Mouse (Mus musculus) lung, postnatal 14 days (tissue): Measurements from ENCODE around the gene Nsun4.

Experiments used
- DNase-seq: peaks from one replicate; pipeline ENCODE4 v3.0.0; 2021

Gene Nsun4

DNA sequence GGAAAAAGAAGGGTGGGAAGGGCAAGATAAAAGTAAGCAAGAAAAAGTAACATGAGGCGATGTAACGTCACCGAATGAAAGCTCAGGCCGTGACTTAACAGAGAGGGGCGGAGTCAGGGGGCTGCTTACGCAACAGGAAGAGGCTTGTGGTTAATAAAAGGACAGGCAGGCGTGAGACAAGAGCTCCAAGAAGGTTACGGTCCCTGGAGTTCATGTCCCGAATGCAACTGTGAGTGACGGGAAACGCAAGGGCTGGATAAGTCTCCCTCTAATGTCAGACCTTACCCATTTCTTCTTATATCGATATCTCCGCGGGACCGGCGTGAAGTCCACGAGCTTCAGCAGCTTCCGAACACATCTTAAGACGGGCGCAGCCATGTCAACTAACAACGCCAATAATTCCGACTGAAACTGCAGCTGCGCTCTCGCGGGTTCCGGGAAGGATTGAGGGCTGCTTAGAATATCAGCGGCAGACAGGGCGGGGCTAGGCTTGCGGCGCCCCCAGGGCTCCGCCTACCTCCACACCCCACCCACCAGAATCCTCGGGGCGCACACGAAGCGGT lies at the start of gene Nsun4:
Gene Nsun4 (minus strand): TSS at position 478 of the 563 bp plus-strand sequence.
- peak; percentile 91 for DNase-seq

GRCm38 (mm10) chr4:116100959-116101358 lies 47.3 kb upstream of the Nsun4 start:
- no peak for DNase-seq

DNA sequence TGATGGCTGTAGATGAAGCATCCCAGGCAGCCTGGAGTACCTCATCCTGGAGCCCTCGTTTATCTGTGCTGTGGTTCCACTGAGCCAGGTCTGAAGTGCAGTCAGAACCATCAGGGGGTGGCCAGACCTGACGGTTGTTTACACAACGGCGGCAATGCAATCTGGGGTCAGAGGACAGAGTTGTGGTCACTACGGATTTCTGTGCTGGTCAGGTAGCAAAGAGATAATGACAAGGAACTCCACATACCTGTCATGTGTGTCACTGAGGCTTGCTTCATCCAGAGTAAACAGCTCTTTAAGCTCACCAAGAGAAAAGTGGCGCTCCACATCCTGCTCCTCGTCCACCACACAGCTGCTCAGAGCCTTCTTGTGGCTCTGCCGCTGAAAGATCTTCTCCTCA lies 43.5 kb upstream of the Nsun4 start:
- no peak for DNase-seq

GRCm38 (mm10) chr4:116096291-116096690 lies 42.6 kb upstream of the Nsun4 start:
- no peak for DNase-seq

DNA sequence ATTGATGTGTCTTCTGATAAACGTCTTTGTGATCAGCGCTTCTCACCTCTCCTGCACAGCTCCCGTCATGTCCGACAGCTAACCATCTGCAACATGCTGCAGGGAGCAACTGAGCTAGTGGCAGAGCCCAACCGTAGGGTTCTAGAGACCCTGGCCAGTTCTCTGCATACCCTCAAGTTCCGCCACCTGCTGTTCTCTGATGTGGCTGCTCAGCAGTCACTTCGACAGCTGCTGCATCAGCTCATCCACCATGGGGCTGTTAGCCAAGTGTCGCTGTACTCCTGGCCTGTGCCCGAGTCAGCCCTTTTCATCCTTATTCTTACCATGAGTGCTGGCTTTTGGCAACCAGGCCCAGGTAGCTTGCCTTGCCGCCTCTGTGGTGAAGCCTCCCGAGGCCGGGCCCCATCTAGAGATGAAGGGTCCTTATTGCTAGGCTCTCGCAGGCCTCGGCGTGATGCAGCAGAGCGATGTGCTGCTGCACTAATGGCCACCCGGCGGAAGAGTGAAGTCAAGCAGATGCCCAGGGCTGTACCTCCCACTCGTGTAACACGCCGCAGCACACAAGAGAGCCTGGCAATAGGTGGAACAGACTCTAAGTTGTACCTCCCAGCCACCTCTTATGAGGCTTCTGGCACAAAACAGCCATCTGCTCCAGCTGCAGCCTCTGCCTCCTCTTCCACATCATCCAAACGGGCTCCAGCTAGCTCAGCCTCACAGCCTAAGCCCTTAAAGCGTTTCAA lies 35.0 kb upstream of the Nsun4 start:
- no peak for DNase-seq

DNA sequence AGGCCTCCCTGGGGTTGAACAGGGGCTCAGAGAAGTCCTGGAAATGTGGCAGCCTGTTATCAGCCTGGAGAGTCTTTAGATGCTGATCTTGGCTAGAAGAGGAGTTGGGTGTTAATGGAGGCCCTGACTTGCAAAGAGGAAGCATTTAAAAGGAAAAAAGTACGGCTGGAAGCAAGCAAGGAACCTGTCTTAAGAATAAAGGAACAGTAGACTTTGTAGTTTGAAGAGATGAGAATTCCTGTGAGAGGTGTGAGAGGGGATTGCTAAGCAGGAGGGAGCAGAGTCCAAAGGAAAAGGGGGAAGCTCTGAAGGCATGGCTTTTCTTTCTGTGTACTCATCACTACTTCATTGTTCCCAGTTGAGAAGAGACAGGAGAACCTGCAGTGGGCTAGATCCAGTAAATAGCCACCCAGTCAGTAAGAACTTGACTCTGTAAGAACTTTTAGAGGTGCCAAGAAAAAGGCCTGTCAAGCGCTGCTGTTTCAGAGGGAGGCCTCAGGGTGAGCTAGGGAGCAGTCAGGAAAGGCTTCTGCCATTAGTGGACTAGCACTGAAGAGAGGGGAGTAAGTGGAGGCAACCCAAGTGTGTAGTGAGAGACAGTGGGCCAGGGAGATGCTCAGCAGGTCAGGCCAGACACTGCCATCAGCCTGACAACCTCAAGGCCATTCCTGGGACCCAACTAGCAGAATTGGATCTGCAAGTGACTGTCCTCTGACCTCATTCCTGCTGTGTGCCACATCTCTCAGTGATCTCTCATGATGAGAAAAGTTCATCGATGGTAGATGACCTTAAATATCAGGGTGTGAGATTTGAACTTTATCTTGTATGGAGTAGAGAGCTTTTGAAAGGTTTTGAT lies 23.8 kb upstream of the Nsun4 start:
- DNase-seq = no peak

DNA sequence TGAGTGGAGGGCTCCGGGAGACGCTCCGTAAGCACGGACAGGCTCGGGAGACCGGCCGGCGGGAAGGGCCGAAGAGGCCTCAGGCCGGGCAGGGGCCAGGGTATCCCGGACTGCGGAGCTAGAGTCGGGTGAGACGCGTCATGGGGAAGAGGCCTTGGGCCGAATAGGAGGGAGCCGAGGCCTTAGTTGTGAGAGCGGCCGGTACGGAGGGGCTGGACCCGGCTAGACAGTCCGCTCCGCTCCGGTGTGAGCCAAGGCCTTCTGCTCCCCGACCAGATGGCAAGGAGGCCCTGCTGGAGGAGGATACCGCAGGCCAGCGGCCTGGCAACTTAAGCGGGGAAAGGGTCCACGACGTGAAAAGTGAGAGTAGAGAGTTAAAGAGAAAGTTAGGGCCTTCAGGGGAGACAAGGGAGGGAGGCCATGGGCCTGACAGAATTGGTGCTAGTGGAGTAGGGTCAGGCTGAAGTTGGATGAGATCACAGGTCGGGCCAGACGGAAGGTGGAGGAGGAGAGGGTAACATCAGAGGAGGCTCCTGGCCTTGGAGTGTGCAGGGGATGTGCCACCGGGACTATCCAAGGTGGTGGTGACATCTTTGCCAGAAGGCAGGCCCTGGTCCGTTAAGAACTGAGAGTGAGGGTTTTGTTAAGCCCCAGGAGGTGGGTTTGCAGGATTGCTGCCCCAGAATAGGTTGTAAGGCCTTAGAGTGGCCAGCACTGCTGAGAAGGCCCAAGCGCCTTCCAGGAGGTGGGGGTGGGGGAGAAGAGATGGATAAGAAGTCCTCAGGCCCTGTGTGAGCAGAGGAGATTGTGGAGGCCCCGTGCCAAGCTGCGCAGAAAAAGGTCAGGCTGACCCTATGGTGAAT lies 22.9 kb upstream of the Nsun4 start:
- peak; percentile 35 for DNase-seq

- peak; percentile 75 for DNase-seq
These were observed 22.1 kb upstream of the Nsun4 start for GRCm38 (mm10) chr4:116075631-116076368.

GRCm38 (mm10) chr4:116074861-116075620 lies 21.4 kb upstream of the Nsun4 start, which contains the start of the genes Uqcrh and Lrrc41:
TSS of gene Uqcrh (minus strand) at chr4:116075071.
TSS of gene Lrrc41 (plus strand) at chr4:116075269.
- peak; percentile 97 for DNase-seq

GRCm38 (mm10) chr4:116074145-116074675 lies 20.5 kb upstream of the Nsun4 start:
- no peak for DNase-seq

- DNase-seq = no peak
These were observed 19.5 kb upstream of the Nsun4 start for GRCm38 (mm10) chr4:116073146-116073545.

DNA sequence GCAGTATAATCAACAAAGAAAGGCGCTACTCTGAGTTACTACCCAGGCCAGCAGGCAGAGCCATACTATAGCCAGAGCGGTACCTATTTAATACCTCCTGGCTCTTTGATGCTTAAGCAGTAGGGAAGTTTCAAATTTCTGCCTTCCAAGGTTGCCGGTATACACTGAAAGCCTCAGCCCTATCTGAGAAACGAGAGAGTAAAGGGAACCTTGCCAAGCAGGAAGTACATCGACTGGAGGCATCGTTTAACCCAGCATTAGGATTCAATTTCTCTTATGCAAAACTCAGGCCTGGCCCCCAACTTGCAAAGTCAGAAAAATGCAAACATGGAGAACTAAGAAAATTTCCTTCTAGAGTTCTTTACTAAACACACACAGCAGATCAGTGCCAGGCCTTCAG lies 16.4 kb upstream of the Nsun4 start:
- DNase-seq = no peak

DNA sequence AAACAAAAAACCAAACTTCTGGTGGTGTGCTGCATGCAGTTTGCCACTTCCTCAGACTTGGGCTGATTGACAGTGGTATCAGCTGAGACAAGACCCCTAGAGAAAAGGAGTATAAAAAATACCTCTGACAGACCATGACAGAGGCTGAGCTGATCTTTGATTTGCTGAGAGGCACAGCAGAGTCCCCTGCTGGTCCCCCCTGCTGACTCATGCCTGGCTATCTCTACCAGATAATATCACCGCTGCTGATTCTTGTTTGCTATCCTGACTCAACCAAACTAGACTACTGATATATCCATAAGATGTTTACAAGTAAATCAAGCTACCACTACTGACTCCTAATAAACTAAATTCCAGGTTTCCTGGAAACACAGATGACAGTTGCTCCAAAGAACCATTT lies 10.2 kb upstream of the Nsun4 start:
- DNase-seq = no peak

DNA sequence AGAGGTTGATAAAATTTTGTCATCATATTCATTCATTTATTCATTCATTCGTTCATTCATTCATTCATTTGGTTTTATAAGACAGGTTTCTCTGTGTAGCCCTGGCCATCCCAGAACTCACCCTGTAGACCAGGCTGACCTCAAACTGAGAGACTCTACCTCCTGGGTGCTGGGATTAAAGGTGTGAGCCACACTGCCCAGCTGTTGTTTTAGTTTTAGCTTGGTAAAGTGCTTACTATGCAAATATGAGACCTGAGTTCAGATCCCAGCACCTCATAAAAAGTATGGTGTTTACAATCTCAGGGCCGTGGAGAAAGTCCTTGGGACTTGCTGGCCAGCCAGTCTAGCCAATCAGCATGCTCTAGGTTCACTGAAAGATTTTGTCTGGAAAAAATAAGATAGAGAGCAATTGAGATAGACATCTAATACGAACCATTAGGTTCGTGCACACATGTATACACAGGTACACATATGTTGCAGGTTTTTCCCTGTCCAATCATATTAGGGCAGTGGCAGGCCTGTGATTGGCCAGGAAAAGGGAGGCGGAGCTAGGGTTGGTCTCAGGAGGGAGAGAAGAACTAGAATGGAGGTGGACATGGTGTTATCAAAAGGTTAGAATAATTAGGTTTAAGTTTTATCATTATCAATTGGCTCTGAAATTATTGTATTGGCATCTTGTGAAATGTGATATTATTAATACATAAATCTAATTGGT lies 5.5 kb upstream of the Nsun4 start:
- DNase-seq = no peak

GRCm38 (mm10) chr4:116057559-116057958 lies 3.9 kb upstream of the Nsun4 start:
- no peak for DNase-seq

DNA sequence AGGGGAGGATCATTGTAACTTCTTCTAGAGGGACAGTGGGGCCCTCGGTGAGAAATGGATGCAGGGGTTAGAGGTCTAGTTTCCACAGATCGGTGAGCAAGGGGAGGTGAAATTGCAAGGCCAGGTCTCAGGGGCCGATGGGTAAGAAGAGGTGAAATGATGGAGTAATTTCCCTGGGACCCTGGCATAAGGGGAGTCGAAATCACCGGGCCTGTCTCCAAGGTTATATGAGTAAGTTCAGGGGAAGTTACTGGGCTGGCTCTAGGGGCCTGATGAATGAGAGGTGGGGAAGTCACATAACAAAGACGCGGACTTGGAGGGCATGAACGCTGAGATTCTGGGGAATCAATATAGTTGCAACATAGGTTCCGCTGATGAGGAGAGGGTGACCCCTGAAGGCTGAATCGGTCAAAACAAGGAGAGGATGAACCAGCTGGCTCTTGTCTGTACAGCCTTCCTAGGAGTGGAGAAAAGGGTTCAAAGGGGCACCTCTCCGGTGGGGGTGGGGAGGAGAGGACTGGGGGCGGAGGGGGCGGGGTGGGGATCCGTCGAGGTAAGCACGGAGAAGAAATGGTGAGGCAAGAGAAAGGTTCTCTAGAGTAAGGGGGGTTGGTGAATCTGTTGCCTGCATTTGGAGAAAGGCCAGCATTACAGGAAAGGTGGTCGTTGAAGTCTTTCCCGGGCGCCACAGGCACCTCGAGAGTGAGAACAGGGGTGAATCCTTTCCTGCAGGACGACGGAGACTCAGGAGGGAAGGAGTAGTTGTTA lies 966 bp downstream of the Nsun4 start:
- DNase-seq = peak; percentile 61

GRCm38 (mm10) chr4:116049211-116049610 lies 4.5 kb downstream of the Nsun4 start:
- no peak for DNase-seq

GRCm38 (mm10) chr4:116048130-116048920 lies 5.4 kb downstream of the Nsun4 start:
- peak; percentile 80 for DNase-seq

DNA sequence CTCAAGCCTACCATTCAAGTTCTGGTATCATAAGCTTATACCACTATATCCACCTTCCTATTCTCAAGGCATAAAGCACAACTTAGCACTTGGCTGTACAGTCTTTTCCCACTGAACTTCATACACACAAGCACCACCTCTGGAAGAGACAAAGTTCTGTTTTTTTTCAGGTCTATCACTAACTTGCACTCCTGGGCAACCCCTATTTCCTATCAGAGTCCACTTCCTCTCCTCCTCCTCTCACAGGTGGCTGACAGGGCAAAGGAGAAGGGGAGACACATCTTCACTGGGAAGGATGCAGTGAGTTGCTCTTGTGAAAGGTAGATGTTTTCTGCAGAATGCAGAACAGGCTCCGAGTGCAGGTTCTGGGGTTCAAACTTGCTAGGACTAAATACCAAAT lies 6.0 kb downstream of the Nsun4 start:
- no peak for DNase-seq
